Mouse (Mus musculus) induced T-regulatory cell, adult 2 months (primary cell): ENCODE results near the gene Zfpm1.
"Not testable (repeated sequence)": the region's sequence is repeated elsewhere in the genome, so short reads cannot be mapped to it uniquely, and the experiment has no call there.

Source experiments
- DNase-seq: peaks from one replicate; pipeline ENCODE4 v3.0.0-alpha.2; 2012; ENCODE audit warnings: low read depth

Gene Zfpm1

DNA sequence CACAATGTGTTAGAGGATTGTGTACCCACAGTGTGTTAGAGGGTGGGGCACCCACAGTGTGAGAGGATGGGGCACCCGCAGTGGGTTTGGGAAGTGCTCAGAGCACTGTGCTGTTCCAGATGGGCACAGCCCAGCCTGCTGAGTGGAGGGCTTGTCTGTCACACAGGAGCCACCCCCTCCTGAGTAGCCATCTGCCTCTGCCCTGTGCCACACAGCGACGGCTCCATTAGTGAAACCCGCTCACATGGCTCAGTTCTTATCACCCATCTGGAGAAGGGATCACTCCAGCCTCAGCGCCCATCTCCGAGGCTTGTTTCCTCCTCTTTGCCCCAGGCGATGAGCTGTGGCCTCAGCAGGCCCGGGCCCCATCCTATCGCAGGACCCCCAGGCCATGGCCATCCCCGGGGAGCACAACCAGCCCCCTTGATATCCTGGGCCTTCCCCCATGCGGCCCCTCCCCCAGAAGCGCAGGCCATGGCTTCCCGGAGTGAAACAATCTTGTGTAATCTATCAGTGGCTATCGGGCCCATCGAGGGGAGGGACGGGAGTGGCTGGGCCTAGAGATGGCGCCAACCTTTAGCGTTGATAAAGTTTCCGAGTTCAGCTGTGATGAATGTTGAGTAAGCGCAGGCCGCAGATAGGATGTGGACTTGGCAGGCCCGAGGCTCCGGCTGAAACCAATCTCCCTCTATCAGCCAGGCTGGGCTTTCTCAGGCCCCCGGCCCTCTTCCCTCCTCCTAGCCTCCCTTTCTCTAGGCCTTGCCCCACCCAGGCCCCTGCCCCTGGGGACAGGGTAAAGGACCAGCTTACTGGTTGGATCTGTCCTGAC is 14.4 kb downstream of the Zfpm1 start:
- no peak for DNase-seq

DNA sequence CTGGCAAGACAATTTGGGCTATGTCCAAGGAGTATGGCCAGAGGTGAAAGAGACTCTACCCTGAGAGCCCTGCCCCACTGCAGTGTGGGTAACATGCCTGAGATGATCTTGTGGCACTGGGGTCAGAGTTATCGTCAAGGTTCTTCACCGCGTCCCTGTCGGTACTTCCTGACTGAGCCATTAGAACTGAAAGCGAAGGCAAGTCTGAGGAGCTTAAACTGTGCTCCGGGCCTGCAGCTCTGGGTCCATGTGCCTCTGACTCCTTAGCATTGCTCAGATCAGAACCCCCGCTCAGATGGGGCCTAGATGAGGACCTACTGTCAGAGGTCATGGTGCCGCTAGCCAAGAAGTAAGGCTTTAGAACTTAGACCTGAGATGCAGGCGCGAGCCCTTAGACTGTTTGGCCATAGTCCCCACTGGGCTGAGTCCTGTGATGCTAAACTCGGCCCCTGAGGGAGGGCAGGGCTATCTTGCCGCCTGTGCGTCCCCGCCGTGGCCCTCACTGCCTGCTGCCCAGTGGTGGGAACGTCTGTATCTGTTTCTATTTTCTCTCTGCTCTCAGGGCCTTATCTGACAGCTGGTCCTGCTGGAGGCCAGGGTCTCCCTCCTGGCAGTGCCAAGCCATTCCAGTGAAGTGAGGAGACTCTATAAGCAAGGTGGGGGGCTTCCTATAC is 17.8 kb downstream of the Zfpm1 start:
- DNase-seq: peak; percentile 58

DNA sequence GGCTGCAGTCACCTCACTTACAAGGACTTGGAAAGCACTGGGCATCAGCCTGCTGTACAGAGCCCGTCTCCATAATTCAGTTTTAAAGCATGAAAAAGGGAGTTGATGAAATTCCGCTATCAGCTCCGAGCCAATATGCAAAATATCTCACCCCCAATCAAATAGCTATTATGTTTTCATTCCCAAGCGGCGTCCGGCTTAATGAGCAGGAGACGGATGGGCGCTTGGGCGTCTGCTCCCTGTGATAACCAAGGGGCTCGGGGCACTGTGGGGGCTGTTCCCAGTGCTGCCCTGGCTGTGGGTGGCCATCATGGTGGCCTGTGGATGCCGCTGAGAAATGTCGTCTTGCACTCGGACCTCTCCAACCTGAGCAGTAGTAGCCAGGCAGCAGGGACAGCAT is 19.1 kb downstream of the Zfpm1 start:
- DNase-seq: no peak

DNA sequence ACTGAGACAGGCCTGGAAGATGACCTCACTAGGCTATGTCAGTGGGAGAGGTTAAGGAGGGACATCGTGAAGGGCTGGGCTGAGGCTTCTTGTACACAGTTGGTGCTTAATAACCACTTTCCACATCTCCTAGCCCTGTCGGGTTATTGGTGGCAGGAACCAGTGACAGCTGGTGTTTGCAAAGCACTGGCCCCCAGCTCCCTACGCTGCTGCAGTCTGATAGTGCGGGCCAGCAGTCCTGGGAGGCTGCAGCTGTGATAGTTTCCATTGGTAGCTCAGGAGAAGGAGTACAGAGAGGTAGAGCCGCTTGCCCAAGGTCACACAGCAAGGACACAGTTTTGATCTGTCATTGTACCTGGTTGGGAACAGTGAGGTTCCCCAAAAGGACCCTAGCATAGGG is 19.9 kb downstream of the Zfpm1 start:
- no peak for DNase-seq

DNA sequence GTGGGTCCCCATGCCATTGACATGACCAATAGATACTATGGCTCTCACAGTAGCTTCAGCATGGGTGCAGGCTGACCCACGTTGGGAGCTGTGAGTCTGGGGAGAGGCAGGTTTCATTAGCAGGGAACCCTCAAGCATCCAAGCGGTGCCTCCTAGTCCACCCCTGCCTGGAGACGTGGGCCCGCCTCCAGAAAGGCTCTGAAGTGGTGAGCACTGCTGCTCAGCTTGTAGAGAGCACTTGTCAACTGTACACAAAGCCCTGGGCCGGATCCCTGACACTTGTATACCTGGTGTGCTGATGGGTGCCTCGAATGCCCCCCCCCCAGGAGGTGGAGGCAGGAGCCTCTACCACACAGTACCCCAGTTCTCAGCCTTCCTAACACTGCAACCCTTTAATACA is 21.5 kb downstream of the Zfpm1 start:
- no peak for DNase-seq

DNA sequence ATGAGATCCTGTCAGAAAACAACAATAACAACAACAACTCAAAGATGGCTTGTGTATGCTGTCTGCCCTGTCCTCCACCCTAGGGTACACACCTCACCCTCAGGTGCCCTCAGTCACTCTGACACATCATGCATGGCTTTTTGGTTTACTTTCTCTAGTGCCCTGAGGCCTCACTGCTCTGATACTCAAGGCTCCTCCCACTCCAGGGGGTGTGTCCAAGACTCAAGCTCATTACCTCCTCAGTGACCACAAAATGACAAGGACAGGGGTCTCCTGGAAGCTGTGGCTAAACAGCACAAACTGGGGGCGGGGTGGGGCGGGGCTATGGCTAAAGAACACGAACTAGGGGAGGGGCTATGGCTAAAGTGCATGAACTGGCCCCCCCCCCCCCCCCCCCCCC is 22.1 kb downstream of the Zfpm1 start:
- DNase-seq: peak; percentile 67

DNA sequence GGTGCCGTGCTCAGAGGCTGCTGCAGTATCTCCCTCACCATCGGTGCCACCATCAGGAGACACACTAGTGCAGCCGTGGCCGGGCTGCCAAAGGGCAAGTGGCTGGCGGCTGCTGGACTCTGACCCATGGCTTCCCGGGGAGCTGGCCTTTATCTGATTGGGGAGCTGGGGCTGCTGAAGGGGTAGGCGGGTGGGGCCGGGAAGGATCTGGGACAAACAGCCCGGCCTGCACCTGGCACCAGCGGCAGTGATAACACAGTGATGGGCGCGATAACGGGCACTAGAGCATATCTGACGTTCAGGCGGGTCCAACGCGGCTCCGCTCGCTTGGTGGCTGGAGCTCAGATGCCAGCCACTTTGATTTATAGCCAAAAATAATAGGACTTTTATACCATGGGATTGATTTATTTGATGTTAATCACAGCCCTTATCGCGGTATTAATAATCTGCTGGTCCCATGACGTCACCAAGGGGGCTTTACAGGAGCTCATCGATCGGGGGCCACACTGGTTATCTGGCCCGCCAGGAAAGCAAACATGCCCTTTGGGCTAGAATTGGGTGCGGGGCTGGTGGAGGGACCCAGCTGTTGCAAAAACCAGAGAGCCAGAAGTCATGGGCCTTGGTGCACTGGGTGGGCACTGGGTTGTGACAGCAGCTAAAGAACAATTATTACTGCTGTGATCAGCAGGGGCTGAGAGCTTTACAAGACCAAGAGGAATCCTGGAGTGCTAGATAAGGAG is 24.9 kb downstream of the Zfpm1 start:
- no peak for DNase-seq

DNA sequence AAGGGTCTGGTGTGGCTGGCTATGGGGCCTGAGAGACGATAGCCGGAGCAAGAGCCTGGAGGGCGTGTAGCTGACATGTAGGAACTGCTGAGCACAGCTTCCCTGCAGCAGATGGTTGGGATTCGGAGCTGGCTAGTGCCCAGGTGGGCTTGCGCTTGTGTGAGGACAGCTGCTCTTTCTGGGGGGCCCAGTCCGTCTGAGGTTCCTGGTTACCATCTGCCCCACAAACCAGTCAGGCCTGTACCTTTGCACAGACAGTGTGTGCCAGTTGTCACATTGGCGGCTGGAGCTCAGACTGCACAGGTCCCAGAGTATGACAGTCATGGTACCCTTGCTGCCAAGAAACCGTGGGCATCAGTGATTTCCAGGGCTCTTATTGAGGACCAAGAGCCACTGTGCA is 25.9 kb downstream of the Zfpm1 start:
- no peak for DNase-seq

DNA sequence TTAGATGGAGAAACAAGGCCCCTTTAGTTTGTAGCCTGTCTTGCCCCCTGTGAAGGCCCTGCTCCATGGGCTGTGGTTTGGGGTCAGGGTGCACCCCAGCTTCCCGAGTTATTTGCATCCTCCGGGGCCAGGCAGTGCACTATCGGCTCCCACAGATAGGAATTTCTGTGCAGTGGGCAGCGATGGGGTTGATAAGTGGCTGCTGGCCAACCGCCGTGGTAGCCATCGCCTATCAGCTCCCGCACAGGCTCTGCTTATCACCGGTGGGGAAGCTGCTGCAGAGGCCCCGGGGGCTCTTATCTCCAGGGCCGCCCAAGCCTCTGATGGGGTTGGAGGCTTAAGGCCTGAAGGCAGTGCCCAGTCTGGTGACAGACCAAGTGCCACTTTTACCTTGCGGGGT is 27.3 kb downstream of the Zfpm1 start:
- no peak for DNase-seq

DNA sequence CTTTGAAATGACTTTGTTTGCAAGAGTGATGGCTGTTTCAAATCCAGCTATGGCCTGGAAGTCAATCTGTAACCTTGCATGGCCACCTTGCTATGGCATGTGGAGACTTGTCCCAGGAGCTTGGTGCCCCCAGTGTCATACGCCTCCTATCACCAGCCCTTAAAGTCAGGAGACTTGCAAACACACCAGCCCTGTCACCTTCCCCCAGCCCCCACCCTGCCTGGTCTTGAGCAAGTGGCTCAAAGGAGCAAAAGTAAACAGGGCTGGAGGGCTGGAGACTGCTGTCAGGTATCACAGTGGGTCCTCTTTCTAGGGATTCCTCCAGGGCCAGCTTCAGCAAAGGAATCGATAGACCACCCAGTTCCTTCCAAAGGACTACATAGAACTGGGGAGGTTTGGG is 29.2 kb downstream of the Zfpm1 start:
- no peak for DNase-seq

DNA sequence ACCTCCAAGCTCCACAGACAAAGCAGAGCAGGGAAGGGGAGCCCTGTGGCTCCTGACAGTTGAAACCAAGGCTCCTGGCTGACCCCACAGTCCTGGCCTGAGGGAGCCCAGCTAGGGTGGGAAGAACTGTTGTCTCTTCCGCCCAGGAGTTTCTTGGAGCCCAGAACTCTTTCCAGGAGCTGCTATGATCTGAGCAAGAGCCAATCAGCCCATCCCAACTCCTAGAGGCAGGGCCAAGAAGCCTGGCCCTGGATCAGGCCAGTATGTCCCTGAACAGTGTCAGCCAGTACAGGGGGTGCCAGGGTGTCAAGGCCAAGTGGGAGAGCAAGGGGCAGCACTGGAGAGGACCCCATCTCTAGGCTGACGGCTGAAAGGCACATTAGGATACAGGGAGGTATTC is 30.6 kb downstream of the Zfpm1 start:
- DNase-seq: no peak

DNA sequence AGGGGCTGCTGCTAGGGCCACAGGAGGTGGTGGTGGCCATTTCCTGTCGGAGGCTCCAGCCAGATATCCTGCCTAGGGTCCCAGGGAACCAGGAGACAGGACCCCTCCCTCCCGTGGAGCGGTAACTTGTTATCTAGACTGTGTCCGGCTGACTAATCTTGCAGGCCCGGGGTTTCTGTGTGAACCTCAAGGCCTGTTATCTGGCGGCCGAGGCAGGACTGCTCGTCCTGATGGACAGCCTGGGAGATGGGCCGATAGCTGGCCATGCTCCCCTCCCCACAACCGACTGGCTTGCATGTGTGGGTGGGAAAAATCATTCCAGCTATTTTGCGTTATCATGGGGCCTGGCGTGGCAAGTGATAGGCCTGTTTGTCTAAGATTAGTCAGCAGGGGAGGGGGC is 31.4 kb downstream of the Zfpm1 start:
- no peak for DNase-seq

DNA sequence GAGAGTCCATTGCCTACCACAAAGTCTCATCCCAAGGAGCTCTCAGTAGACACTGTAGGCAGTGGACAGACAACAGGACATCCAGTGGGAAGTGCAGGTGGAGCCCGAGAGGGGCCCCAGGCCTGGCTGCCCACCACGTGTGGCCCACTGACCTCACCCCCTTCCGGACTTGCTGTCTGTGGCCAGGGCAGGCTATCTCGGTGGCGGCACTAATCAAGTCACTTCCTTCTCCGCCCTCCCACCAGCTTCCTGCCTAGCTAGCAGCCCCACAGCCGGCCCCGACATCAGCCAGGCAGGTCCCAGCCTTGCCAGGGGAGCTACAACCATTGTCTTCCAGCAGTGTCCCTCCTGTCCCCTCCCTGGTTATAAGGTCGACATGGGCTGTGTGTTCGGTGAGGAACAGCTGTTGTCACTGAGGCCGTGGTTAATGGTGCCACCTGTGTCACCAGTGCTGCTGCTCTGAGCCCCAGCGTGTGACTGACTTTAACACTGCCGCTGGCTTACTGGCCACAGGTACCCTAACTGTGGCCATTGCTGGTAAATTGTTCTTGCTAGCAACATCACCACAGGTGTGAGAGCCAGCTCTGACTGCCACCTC is 33.1 kb downstream of the Zfpm1 start:
- peak; percentile 52 for DNase-seq

DNA sequence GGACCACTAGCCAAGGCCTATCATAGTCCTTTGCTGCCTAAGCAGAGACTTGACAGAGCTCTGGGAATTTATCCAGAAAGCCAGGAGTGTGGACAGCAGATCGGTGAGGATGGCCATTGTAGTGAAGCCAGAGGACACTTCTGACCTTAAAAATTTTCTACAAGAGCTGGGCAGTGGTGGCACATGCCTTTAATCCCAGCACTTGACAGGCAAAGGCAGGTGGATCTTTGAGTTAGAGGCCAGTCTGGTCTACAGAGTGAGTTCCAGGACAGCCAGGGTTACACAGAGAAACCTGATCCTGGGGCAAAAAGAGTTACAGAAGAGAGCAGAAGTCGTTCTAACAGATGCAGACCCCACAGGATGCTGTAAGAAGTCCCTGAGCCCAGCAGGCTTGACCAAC is 34.5 kb downstream of the Zfpm1 start:
- DNase-seq: no peak

DNA sequence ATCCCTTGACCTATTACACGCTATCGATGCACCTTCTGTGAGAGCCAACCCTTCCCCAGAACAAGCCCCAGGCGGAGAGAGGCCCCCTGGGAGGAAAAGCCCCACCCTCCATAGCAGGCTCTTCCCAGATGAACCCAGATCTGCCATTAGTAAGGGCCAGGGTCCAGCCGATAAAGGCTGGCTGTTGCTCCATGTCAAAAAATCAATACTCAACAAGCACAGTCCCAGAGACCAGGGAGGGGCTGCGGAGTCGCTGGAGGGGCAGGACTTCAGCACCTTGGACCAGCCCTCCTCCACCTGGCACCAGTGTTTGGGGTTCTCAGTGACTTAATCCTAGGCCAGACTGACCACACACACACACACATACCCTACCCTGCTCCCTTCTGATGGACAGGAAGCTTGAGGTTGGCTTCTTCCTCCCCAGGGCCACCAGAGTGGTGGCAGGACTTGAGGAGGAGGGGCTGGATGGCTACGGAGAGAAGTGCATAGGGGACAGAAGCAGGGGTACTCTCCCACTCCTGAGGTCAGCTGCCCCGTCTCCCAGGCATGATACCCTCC is 36.1 kb downstream of the Zfpm1 start:
- no peak for DNase-seq

DNA sequence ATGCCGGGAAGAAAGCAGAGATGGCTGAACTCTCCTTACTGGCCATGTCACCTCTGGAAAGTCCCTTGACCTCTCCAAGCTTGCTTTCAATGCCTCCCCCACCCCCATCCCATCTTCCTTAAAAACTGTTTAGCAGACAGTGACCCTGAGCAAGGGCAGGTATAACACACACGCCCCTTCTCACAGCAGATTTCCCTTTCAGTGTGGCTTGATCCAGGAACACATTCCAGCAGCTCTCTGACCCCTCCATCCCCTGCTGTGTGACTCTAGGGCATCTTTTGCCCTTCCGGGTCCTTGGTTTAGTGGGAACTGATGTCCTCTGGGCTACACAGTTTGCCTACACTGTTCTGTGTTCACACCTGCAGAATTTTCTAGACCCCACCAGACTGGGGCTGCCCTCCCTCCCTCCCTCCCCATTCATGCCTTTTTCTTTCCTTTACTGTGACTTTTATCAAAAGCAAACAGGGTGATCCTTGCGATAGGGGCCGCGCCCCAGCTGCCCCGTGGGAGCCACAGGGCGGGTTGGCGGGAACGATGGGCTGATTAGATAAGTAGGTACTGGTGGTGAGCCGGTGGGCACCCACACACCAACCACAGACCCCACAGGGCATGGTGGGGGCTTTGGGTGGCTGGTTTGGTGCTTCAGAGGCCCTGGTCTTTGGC is 37.2 kb downstream of the Zfpm1 start:
- DNase-seq: no peak

DNA sequence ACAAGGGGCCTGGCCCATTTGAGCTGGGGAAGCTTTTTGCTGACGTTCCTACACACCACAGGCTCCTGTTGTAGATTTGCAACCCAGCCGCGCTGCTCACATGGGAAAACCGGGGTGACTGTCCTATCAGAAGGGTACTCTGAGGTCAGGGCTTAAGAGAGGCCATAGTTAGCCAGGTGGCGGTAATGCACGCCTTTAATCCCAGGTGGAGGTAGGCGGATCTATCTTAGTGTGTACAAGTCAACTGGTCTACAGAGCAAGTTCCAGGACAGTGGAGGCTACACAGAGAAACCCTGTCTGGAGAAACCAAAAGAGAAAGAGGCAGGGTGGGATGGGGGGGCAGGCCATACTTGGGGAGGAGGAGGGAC is 37.8 kb downstream of the Zfpm1 start:
- DNase-seq: no peak

DNA sequence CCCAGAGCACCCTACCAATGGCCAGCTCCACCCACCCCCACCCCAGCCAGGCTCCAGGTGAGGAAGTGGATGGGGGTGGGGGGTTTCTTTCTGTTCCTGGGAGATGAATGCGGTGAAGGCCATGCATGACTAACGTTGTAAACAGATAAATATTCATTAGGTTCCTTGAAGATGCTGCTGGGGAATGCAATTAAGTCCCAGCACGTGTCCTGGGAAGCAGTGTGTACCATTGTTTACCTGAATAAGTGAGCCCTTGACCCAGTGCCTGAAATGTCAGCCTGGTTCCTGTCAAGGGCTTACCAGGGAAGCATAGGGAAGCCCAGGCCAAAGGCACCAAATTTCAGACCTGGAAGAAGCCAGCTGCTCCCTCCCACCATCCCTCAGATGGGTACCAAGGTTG is 38.6 kb downstream of the Zfpm1 start:
- DNase-seq: no peak

DNA sequence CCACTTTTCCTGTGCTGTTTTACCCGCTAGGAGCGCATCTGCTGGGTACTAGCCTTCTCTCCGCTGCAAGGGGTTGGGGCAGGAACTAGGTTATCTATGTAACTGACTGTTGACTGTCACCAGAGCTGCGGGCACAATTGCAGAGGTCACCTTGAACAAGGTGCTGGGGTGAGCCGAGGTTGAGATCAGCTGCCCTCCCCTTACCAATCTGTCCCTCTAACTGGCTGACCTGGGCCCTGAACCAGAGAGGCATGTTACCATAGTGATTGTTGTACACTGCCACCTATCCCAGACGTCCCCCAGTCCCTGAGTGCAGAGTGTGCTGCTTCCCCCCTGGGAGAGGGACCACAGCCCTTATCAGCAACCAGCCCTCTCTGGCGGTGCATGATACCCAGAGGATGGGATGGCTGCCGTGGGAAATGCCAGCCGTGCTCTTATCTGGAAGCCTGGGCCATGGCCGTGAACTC is 39.5 kb downstream of the Zfpm1 start:
- no peak for DNase-seq

DNA sequence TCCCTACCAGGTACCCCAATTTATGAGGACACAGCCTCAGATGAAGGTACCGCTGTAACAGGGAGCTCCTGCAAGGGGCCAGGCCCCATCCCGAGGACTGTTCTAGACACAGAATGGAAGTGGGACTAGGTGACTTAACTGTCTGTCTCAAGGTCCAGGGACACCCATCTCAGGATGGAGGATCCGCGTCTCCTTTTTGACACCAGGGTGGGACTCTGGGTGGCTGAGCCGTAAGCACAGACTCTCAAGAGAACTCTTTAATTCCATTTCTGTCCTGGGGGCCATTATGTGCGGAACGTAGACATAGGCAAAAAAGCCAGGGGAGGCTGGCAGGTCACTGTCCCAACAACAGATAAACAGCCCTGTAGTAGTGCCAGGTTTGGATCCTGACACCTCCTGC is 40.2 kb downstream of the Zfpm1 start:
- DNase-seq: no peak

DNA sequence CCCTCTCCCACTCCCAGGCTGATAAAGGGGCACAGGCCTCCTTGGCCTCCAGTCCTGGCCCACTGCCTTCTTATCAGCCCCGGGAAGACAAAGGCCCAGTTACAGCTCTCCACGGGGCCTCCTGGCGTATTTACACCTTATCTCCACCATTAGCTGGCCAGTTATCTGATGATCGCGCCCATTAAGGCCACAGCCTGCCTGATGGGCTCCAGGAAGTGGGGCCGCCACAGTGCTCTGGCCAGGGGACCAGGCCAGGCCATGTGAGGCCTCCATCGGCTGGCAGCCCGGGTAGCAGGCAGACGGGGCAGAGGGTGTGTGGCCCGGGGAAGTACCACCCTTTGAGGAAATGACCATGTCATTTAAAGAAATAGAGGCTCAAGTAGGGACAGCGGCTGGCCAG is 40.9 kb downstream of the Zfpm1 start:
- no peak for DNase-seq

DNA sequence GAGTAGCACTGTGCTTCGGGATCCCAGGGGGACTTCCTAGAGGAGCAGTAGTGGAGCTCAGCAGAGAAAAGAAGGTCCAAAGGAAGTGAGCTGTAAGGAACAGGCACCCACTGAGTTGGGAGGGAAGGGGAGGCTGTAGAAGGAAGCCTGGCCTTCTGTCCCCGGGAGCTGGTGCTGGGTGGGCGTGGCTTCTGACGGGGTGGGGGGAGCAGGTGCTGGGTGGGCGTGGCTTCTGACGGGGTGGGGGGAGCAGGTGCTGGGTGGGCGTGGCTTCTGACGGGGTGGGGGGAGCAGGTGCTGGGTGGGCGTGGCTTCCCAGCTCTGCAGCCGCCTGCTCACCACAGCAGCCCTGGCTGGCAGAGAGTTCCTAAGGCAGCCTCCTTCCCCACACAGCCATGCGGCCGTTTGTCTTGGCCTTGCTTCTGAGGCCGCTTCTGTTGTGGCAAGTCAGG is 42.0 kb downstream of the Zfpm1 start:
- not testable (repeated sequence) for DNase-seq
